Mouse (Mus musculus) CH12.LX (cell line): ENCODE data around the gene Dcpp1. TPM values are rescaled to one million over a fixed set of nuclear protein-coding genes. Genes with fewer than 3 reads are reported as not detected.

Source experiments
- DNase-seq: peaks from one replicate; pipeline ENCODE4 v3.0.0-alpha.2; 2013; ENCODE audit errors: extremely low read depth
- H3K27ac ChIP-seq: 2 replicates; pipeline ENCODE4 v1.5.1; 2012; ENCODE audit warnings: low read depth, mild to moderate bottlenecking, control low read depth, moderate library complexity; ENCODE audit not compliant: insufficient read depth
- H3K27me3 ChIP-seq: replicated peaks from 2 replicates; pipeline ENCODE3; 2012; ENCODE audit warnings: inconsistent platforms
- H3K36me3 ChIP-seq, 2 experiments: replicated peaks in 1 of 2; 2 replicates each; pipeline versions ENCODE3 to v1.6.1; 2012; ENCODE audit warnings: inconsistent platforms in 1 of 2, low read length in 1 of 2, mild to moderate bottlenecking in 1 of 2, mixed read lengths in 1 of 2, moderate library complexity in 1 of 2; ENCODE audit not compliant: control insufficient read depth in 1 of 2, insufficient read depth in 1 of 2
- H3K4me1 ChIP-seq, 2 experiments: 2 replicates each; pipeline ENCODE4 v1.6.1; 2012; ENCODE audit warnings: inconsistent platforms in 1 of 2, moderate library complexity in 1 of 2; ENCODE audit not compliant: insufficient read depth in 2 of 2, control insufficient read depth in 1 of 2
- H3K4me2 ChIP-seq: 2 replicates; pipeline ENCODE4 v1.6.1; 2012; ENCODE audit warnings: low read depth, mild to moderate bottlenecking, control low read depth; ENCODE audit not compliant: poor library complexity, insufficient read depth, severe bottlenecking
- H3K4me3 ChIP-seq, 3 experiments: fragments of 150-350 bp in 1 of 3; sonication (generic) in 1 of 3; replicated peaks in 1 of 3; 2 replicates each; pipeline versions ENCODE3 to v1.5.1; 2011 to 2012; ENCODE audit warnings: low read depth in 2 of 3, low read length in 2 of 3, mild to moderate bottlenecking in 2 of 3, moderate library complexity in 2 of 3, control low read depth in 1 of 3, improper control_type of control experiment in 1 of 3, inconsistent platforms in 1 of 3, mixed read lengths in 1 of 3; ENCODE audit not compliant: poor library complexity in 1 of 3
- H3K79me2 ChIP-seq: replicated peaks from 2 replicates; pipeline ENCODE4 v1.6.1; 2012; ENCODE audit warnings: mild to moderate bottlenecking, moderate library complexity; ENCODE audit not compliant: control insufficient read depth, poor library complexity, insufficient read depth, severe bottlenecking; ENCODE audit errors: extremely low read depth
- H3K9ac ChIP-seq: 2 replicates; pipeline ENCODE4 v1.6.1; 2012; ENCODE audit warnings: low read depth, mild to moderate bottlenecking, control low read depth, moderate library complexity; ENCODE audit not compliant: insufficient read depth
- H3K9me3 ChIP-seq: replicated peaks from 2 replicates; pipeline ENCODE3; 2012; ENCODE audit warnings: low read length, inconsistent platforms, mixed read lengths
- BHLHE40 ChIP-seq: IDR thresholded peaks from 2 replicates; pipeline ENCODE4 v1.6.1; 2011; ENCODE audit warnings: mild to moderate bottlenecking, low read depth, low read length, improper control_type of control experiment
- CTCF ChIP-seq, 2 experiments: IDR thresholded peaks in 1 of 2; conservative IDR thresholded peaks in 1 of 2; 2 replicates each; pipeline ENCODE4 v1.5.1; 2011 to 2012; ENCODE audit warnings: low read depth in 2 of 2, low read length in 2 of 2, improper control_type of control experiment in 1 of 2, inconsistent platforms in 1 of 2, mild to moderate bottlenecking in 1 of 2, moderate library complexity in 1 of 2
- EP300 ChIP-seq: IDR thresholded peaks from 2 replicates; pipeline ENCODE4 v1.6.1; 2011; ENCODE audit warnings: low read length, improper control_type of control experiment
- HCFC1 ChIP-seq: IDR thresholded peaks from 2 replicates; pipeline ENCODE4 v1.6.1; 2012; ENCODE audit warnings: low read depth, mild to moderate bottlenecking, inconsistent platforms, low read length, improper control_type of control experiment
- JUN ChIP-seq: IDR thresholded peaks from 2 replicates; pipeline ENCODE4 v1.6.1; 2011; ENCODE audit warnings: low read depth, mild to moderate bottlenecking, low read length, improper control_type of control experiment, moderate library complexity; ENCODE audit not compliant: insufficient read depth
- JUND ChIP-seq: conservative IDR thresholded peaks from 2 replicates; pipeline ENCODE4 v1.6.1; 2011; ENCODE audit warnings: low read depth, low read length, improper control_type of control experiment
- KAT2A ChIP-seq: IDR thresholded peaks from 2 replicates; pipeline ENCODE4 v1.6.1; 2012; ENCODE audit warnings: low read length, improper control_type of control experiment, inconsistent platforms; ENCODE audit not compliant: insufficient replicate concordance
- MAZ ChIP-seq: IDR thresholded peaks from 2 replicates; pipeline ENCODE4 v1.6.1; 2012; ENCODE audit warnings: low read depth, mild to moderate bottlenecking, inconsistent platforms, low read length, improper control_type of control experiment, moderate library complexity
- MEF2A ChIP-seq: IDR thresholded peaks from 2 replicates; pipeline ENCODE4 v1.6.1; 2014; ENCODE audit warnings: low read depth, mild to moderate bottlenecking, inconsistent platforms, low read length, improper control_type of control experiment, borderline replicate concordance
- MXI1 ChIP-seq: IDR thresholded peaks from 2 replicates; pipeline ENCODE4 v1.6.1; 2011; ENCODE audit warnings: mild to moderate bottlenecking, low read depth, low read length, improper control_type of control experiment
- MYC ChIP-seq: IDR thresholded peaks from 2 replicates; pipeline ENCODE4 v1.6.1; 2011; ENCODE audit warnings: low read depth, mild to moderate bottlenecking, improper control_type of control experiment, low read length
- NELFE ChIP-seq: IDR thresholded peaks from 2 replicates; pipeline ENCODE4 v1.6.1; 2011; ENCODE audit warnings: low read depth, low read length, improper control_type of control experiment
- PAX5 ChIP-seq: IDR thresholded peaks from 2 replicates; pipeline ENCODE4 v1.6.1; 2012; ENCODE audit warnings: low read length, inconsistent platforms, mixed read lengths
- POLR2AphosphoS2 ChIP-seq: IDR thresholded peaks from 2 replicates; pipeline ENCODE4 v1.6.1; 2011; ENCODE audit warnings: low read depth, low read length, improper control_type of control experiment
- RCOR1 ChIP-seq: conservative IDR thresholded peaks from 2 replicates; pipeline ENCODE4 v1.6.1; 2012; ENCODE audit warnings: low read depth, mild to moderate bottlenecking, inconsistent platforms, low read length, improper control_type of control experiment
- SMC3 ChIP-seq: IDR thresholded peaks from 2 replicates; pipeline ENCODE4 v1.6.1; 2011; ENCODE audit warnings: low read depth, low read length, improper control_type of control experiment
- ZKSCAN1 ChIP-seq: IDR thresholded peaks from 2 replicates; pipeline ENCODE4 v1.6.1; 2012; ENCODE audit warnings: low read depth, inconsistent platforms, low read length, improper control_type of control experiment, borderline replicate concordance
- ZMIZ1 ChIP-seq: IDR thresholded peaks from 2 replicates; pipeline ENCODE4 v1.6.1; 2012; ENCODE audit warnings: low read depth, mild to moderate bottlenecking, inconsistent platforms, low read length, improper control_type of control experiment
- ZNF384 ChIP-seq: IDR thresholded peaks from 2 replicates; pipeline ENCODE4 v1.6.1; 2012; ENCODE audit warnings: low read depth, low read length, improper control_type of control experiment, inconsistent platforms
- dilution Hi-C: fragments of 300-500 bp; cut with MboI; formaldehyde crosslinking; loops from 2 replicates; pipeline ENCODE4 v1.14.3; 2020; ENCODE audit warnings: low sequenced_read_pairs; ENCODE audit not compliant: extremely low pct_unique_long_range_greater_than_20kb, extremely low pct_ligation_motif_present
- in situ Hi-C: fragments of 300-500 bp; cut with MboI; formaldehyde crosslinking; loops from 3 replicates; pipeline ENCODE4 v1.14.3; 2019; ENCODE audit warnings: low sequenced_read_pairs, low pct_ligation_motif_present, low pct_unique_long_range_greater_than_20kb, mixed read lengths
- polyA plus RNA-seq: library from polyadenylated mRNA; unstranded; fragments of >175 nt; gene quantifications from 2 replicates; pipeline ENCODE4 v1.2.1, GENCODE M21; 2012; ENCODE audit warnings: low read depth; ENCODE audit not compliant: insufficient read length
- total RNA-seq, 2 experiments: library from RNA; depleted of rRNA; stranded (reverse); fragments of 300-350 nt in 1 of 2; fragments of >200 nt in 1 of 2; gene quantifications; 2 replicates each; pipeline ENCODE4 v1.2.3; 2012 to 2014

Dcpp1 gene
- total and polyA plus RNA-seq, 3 experiments = not detected

GRCm38 (mm10) chr17:23857193-23857592 is 23.5 kb upstream of the Dcpp1 start:
- Histone ChIP-seq H3K4me1 (peaks cover 0 to 9% of the 10 kb centered on the region in 2 experiments; a peak in 1 of 4 replicates), H3K27me3 (peaks cover 16% of the 10 kb centered on the region), H3K9ac (no peak overlapping the region), H3K9me3 (no peaks in the 10 kb centered on the region), H3K36me3 (no peaks in the 10 kb centered on the region), H3K79me2 (no peaks in the 10 kb centered on the region), H3K4me3 (no peak overlapping the region), H3K27ac (no peak overlapping the region), H3K4me2 (no peak overlapping the region)
- TF ChIP-seq HCFC1 (no peak), CTCF (conservative IDR thresholded peaks at IDR 0.05 in 1 of 2, IDR thresholded peaks at IDR 0.05 in 1 of 2; ENCODE audit: low read depth in 2 of 2, low read length in 2 of 2) (no peak)
- DNase-seq = no peak
- in situ Hi-C loops = no loop called here
- dilution Hi-C loops = no loop called here

- H3K9ac ChIP-seq = no peak overlapping the region
- H3K4me3 ChIP-seq = no peak overlapping the region
- peaks cover 0 to 9% of the 10 kb centered on the region in 2 experiments; a peak in 1 of 4 replicates for H3K4me1 ChIP-seq
- H3K36me3 ChIP-seq = no peaks in the 10 kb centered on the region
- in situ Hi-C loops = no loop called here
- H3K27me3 ChIP-seq = peaks cover 16% of the 10 kb centered on the region
- TF ChIP-seq EP300 (no peak), KAT2A (no peak), JUND (no peak), ZMIZ1 (no peak), RCOR1 (no peak), MAZ (no peak), POLR2AphosphoS2 (no peak), JUN (no peak), PAX5 (no peak), CTCF (conservative IDR thresholded peaks at IDR 0.05 in 1 of 2, IDR thresholded peaks at IDR 0.05 in 1 of 2; ENCODE audit: low read depth in 2 of 2, low read length in 2 of 2) (no peak), SMC3 (no peak), MYC (no peak), MEF2A (no peak), BHLHE40 (no peak), ZNF384 (no peak), NELFE (no peak), MXI1 (no peak), ZKSCAN1 (no peak)
- no peak for DNase-seq
- H3K79me2 ChIP-seq = no peaks in the 10 kb centered on the region
- H3K9me3 ChIP-seq = no peaks in the 10 kb centered on the region
- dilution Hi-C loops = no loop called here
- H3K4me2 ChIP-seq = no peak overlapping the region
- H3K27ac ChIP-seq = no peak overlapping the region
Measured at GRCm38 (mm10) chr17:23857913-23858312, 22.8 kb upstream of the Dcpp1 start.
